Mouse (Mus musculus) urinary bladder, postnatal 36 days (tissue): ENCODE results near the gene Efcab6.

Source experiments
- DNase-seq, 2 experiments: peaks; one replicate each; pipeline ENCODE4 v3.0.0; 2022; ENCODE audit warnings: low spot score in 2 of 2, mixed read lengths in 1 of 2

Gene Efcab6

GRCm38 (mm10) chr15:83879845-83880244 lies 185.3 kb downstream of the Efcab6 start:
- no peak for DNase-seq

- DNase-seq, result no peak
Observed at GRCm38 (mm10) chr15:83877898-83878297, 187.3 kb downstream of the Efcab6 start.

- DNase-seq, result no peak
Observed at GRCm38 (mm10) chr15:83877155-83877866, 187.9 kb downstream of the Efcab6 start.

GRCm38 (mm10) chr15:83870936-83871335 lies 194.2 kb downstream of the Efcab6 start:
- no peak for DNase-seq

GRCm38 (mm10) chr15:83865626-83866025 lies 199.6 kb downstream of the Efcab6 start:
- no peak for DNase-seq

GRCm38 (mm10) chr15:83857129-83857528 lies 208.1 kb downstream of the Efcab6 start:
- DNase-seq, result peak; percentile 58 to 64

GRCm38 (mm10) chr15:83853400-83853811 lies 211.8 kb downstream of the Efcab6 start:
- no peak for DNase-seq

- DNase-seq, result no peak
Observed at GRCm38 (mm10) chr15:83848193-83848592, 217.0 kb downstream of the Efcab6 start.

GRCm38 (mm10) chr15:83847512-83847911 lies 217.7 kb downstream of the Efcab6 start:
- no peak for DNase-seq

GRCm38 (mm10) chr15:83846592-83846991 lies 218.6 kb downstream of the Efcab6 start:
- no peak for DNase-seq

- no peak for DNase-seq
Observed at GRCm38 (mm10) chr15:83845734-83846133, 219.4 kb downstream of the Efcab6 start.

GRCm38 (mm10) chr15:83842915-83843789 lies 222.0 kb downstream of the Efcab6 start:
- no peak for DNase-seq

GRCm38 (mm10) chr15:83842419-83842818 lies 222.8 kb downstream of the Efcab6 start:
- no peak for DNase-seq

- no peak for DNase-seq
Observed at GRCm38 (mm10) chr15:83840950-83841719, 224.0 kb downstream of the Efcab6 start.

- no peak for DNase-seq
Observed at GRCm38 (mm10) chr15:83832265-83832664, 232.9 kb downstream of the Efcab6 start.

GRCm38 (mm10) chr15:83829226-83829625 lies 236.0 kb downstream of the Efcab6 start:
- DNase-seq, result no peak

- no peak for DNase-seq
Observed at GRCm38 (mm10) chr15:83828011-83828410, 237.2 kb downstream of the Efcab6 start.
